Mouse (Mus musculus) NIH3T3 (cell line): ENCODE data around the gene Ppm1h.
A peak's percentile ranks its signal among the peaks of the same experiment; 100 is the strongest.

Source experiments
- DNase-seq: peaks from one replicate; pipeline ENCODE4 v3.0.0-alpha.2; 2012; ENCODE audit warnings: low read depth

Gene Ppm1h

GRCm38 (mm10) chr10:122704901-122705300 lies 26.3 kb downstream of the Ppm1h start:
- DNase-seq = no peak

GRCm38 (mm10) chr10:122705457-122705856 lies 26.9 kb downstream of the Ppm1h start:
- no peak for DNase-seq

GRCm38 (mm10) chr10:122711381-122711811 lies 32.8 kb downstream of the Ppm1h start:
- no peak for DNase-seq

GRCm38 (mm10) chr10:122712307-122712706 lies 33.7 kb downstream of the Ppm1h start:
- no peak for DNase-seq

- DNase-seq = no peak
Measured at GRCm38 (mm10) chr10:122715856-122716255, 37.3 kb downstream of the Ppm1h start.

- DNase-seq = no peak
Measured at GRCm38 (mm10) chr10:122716286-122716685, 37.7 kb downstream of the Ppm1h start.

- no peak for DNase-seq
Measured at GRCm38 (mm10) chr10:122716739-122717474, 38.3 kb downstream of the Ppm1h start.

- DNase-seq = no peak
Measured at GRCm38 (mm10) chr10:122717754-122718415, 39.3 kb downstream of the Ppm1h start.

GRCm38 (mm10) chr10:122718951-122719350 lies 40.4 kb downstream of the Ppm1h start:
- DNase-seq = no peak

- peak; percentile 21 for DNase-seq
Measured at GRCm38 (mm10) chr10:122722111-122722510, 43.5 kb downstream of the Ppm1h start.

GRCm38 (mm10) chr10:122724692-122725091 lies 46.1 kb downstream of the Ppm1h start:
- no peak for DNase-seq

- DNase-seq = no peak
Measured at GRCm38 (mm10) chr10:122727228-122727627, 48.7 kb downstream of the Ppm1h start.

GRCm38 (mm10) chr10:122728172-122728571 lies 49.6 kb downstream of the Ppm1h start:
- DNase-seq = no peak

GRCm38 (mm10) chr10:122732146-122732545 lies 53.6 kb downstream of the Ppm1h start:
- no peak for DNase-seq

GRCm38 (mm10) chr10:122734521-122734920 lies 56.0 kb downstream of the Ppm1h start:
- DNase-seq = no peak

- no peak for DNase-seq
Measured at GRCm38 (mm10) chr10:122735284-122735784, 56.8 kb downstream of the Ppm1h start.

GRCm38 (mm10) chr10:122736835-122737234 lies 58.3 kb downstream of the Ppm1h start:
- DNase-seq = no peak

- DNase-seq = no peak
Measured at GRCm38 (mm10) chr10:122738526-122738925, 60.0 kb downstream of the Ppm1h start.

- no peak for DNase-seq
Measured at GRCm38 (mm10) chr10:122739037-122739436, 60.5 kb downstream of the Ppm1h start.

GRCm38 (mm10) chr10:122740117-122740516 lies 61.6 kb downstream of the Ppm1h start:
- DNase-seq = peak; percentile 80

GRCm38 (mm10) chr10:122741191-122741590 lies 62.6 kb downstream of the Ppm1h start:
- DNase-seq = no peak

- no peak for DNase-seq
Measured at GRCm38 (mm10) chr10:122742136-122742535, 63.6 kb downstream of the Ppm1h start.

- DNase-seq = no peak
Measured at GRCm38 (mm10) chr10:122743361-122743760, 64.8 kb downstream of the Ppm1h start.
